Mouse (Mus musculus) left cerebral cortex, adult 2 months (tissue): ENCODE results near the gene Zfp992. TPM values are rescaled to one million over a fixed set of nuclear protein-coding genes. Genes with fewer than 3 reads are reported as not detected.
"Not testable (repeated sequence)": the region's sequence is repeated elsewhere in the genome, so short reads cannot be mapped to it uniquely, and the experiment has no call there.

Experiments
- DNase-seq, 2 experiments: peaks; one replicate each; pipeline ENCODE4 v3.0.0; 2021 to 2022; ENCODE audit warnings: low spot score in 2 of 2, mixed read lengths in 1 of 2; ENCODE audit errors: extremely low spot score in 1 of 2
- H3K27ac ChIP-seq: fragments of 200-600 bp; 2 replicates; pipeline ENCODE4 v1.8.1; 2022
- H3K4me3 ChIP-seq: fragments of 200-600 bp; 2 replicates; pipeline ENCODE4 v1.8.1; 2022
- CTCF ChIP-seq: fragments of 200-600 bp; IDR thresholded peaks from 2 replicates; pipeline ENCODE4 v1.8.1; 2022; ENCODE audit warnings: antibody characterized with exemption, mild to moderate bottlenecking, moderate library complexity
- intact Hi-C: fragments of 180-260 bp; cut with DNase I; formaldehyde crosslinking; loops from one replicate; pipeline ENCODE4 v1.15.1; 2025
- long read RNA-seq, 2 experiments: library from polyadenylated mRNA; stranded (forward); transcript quantifications; one replicate each; pipeline ENCODE4 v2.0.0; 2021; ENCODE audit warnings: borderline mapping rate in 2 of 2
- total RNA-seq, 2 experiments: library from RNA; stranded (reverse); gene quantifications; 2 replicates each; pipeline ENCODE4 v1.2.3; 2021

The Zfp992 gene
- 1 to 10 TPM; 2.9 TPM for total RNA-seq
- long read RNA-seq, experiment 1, partial matches to known transcripts, result 0 of 3 reads
- long read RNA-seq, experiment 1, other reads (novel, unspliced or antisense), result 3 of 3 reads
- long read RNA-seq, experiment 2, partial matches to known transcripts, result 0 of 3 reads
- long read RNA-seq, experiment 2, other reads (novel, unspliced or antisense), result 3 of 3 reads

DNA sequence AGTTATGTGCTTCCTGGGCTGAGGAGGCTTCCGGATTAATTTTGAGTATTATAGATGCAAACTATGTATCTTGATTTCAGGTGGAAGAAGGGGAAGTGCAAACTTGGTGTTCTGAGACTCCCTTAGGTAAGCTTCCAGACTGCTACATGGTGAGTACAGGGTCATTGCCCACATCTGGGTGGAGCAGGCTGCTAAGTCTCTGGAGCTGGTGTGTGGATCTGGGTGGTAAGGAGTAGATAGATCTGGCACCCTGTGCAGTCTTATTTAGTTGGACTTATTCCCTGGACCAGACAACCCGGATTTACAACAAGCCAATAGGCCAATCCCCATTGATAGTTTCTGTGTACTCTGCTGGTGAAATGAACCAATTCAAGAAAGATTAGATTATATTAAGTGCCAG is at the start of gene Zfp992:
TSS of gene Zfp992 (plus strand) at position 74 of the 400 bp plus-strand sequence.
- DNase-seq, intact Hi-C loops, H3K27ac ChIP-seq, H3K4me3 ChIP-seq: not testable (repeated sequence)

DNA sequence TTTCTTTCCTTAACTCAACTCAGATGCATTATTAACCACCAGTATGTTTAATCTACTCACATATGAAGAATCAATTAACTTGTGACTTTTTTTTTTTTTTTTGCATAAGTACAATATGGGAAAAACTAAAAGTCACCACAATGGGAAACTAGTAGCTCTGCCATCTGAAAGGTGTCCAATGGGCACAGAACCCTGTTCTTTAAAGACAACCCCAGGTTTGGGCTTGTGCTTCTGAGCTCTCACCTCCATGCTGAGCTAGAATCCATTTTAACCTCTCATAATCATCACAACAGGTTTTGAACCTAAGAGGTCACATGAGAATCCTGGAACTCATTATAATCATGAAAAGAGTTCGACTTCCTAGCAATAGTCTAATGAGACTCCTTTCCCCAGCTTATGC is 19.4 kb upstream of the Zfp992 start:
- DNase-seq, H3K4me3 ChIP-seq, intact Hi-C loops, H3K27ac ChIP-seq: not testable (repeated sequence)

GRCm38 (mm10) chr4:146430876-146431275 is 17.9 kb upstream of the Zfp992 start:
- intact Hi-C loops, H3K4me3 ChIP-seq, DNase-seq, H3K27ac ChIP-seq: not testable (repeated sequence)

GRCm38 (mm10) chr4:146435539-146435938 is 13.3 kb upstream of the Zfp992 start:
- H3K4me3 ChIP-seq, DNase-seq, intact Hi-C loops, H3K27ac ChIP-seq: not testable (repeated sequence)

GRCm38 (mm10) chr4:146437256-146437655 is 11.6 kb upstream of the Zfp992 start:
- intact Hi-C loops, DNase-seq, H3K4me3 ChIP-seq, H3K27ac ChIP-seq: not testable (repeated sequence)

- DNase-seq, H3K4me3 ChIP-seq, intact Hi-C loops, H3K27ac ChIP-seq: not testable (repeated sequence)
Observed at GRCm38 (mm10) chr4:146444345-146444744, 4.5 kb upstream of the Zfp992 start.

DNA sequence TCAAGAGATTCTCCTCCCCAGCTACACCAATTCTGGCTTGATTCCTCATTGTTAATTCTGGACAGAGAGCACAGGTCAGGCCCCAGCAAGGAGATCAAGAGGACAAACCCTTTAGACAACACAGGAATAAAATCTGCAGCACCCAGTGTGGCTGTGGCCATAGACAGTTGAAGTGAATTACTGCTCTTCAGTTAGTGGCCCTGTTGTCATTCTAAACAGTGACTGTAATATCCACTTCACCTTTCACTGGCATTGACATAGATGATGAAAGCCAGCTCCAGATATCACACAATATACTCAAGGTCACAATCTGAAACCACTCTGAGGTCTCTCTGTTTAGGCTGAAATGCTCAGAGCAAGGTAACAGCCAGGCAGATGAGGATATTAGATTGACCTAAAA is 3.7 kb upstream of the Zfp992 start:
- H3K27ac ChIP-seq, DNase-seq, H3K4me3 ChIP-seq, intact Hi-C loops: not testable (repeated sequence)

DNA sequence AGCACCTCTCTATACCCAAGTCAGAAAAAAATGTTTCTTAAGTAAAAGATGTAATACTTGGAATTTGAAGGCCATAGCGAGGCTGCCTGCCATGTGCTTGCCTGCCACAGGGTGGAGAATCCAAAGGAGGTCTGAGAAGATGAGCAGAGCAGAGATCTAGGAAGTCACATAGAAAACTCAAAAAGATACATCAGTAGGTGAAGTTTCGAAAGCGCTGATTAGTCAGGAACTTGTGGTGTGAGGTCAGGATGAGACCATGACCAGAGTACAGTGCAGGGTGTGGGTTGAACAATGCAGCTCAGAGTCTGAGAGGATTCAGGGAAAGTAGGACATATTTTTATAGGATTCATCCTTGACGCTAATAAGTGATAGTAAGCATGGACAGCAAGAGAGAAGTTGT is 2.7 kb upstream of the Zfp992 start:
- DNase-seq, intact Hi-C loops, H3K4me3 ChIP-seq, H3K27ac ChIP-seq: not testable (repeated sequence)

DNA sequence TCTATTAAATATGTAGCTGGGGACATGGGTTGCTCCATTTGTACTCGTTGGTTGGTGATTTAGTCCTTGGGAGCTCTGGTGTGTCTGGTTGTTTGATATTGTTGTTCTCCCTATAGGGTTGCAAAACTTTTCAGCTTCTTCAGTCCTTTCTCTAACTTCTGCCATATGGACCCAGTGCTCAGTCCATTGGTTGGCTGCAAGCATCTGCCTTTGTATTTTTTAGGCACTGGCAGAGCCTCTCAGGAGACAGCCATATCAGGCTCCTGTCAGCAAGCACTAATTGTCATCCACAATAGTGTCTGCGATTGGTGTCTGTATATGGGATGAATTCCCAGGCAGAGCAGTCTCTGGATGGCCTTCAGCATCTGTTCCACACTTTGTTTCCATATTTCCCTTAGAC is 1.8 kb upstream of the Zfp992 start:
- H3K4me3 ChIP-seq, DNase-seq, H3K27ac ChIP-seq, intact Hi-C loops: not testable (repeated sequence)

- DNase-seq, intact Hi-C loops, H3K4me3 ChIP-seq, H3K27ac ChIP-seq: not testable (repeated sequence)
Observed at GRCm38 (mm10) chr4:146449711-146450110, 888 bp downstream of the Zfp992 start.

- DNase-seq, H3K4me3 ChIP-seq, H3K27ac ChIP-seq, intact Hi-C loops: not testable (repeated sequence)
Observed at GRCm38 (mm10) chr4:146452576-146452975, 3.8 kb downstream of the Zfp992 start.

DNA sequence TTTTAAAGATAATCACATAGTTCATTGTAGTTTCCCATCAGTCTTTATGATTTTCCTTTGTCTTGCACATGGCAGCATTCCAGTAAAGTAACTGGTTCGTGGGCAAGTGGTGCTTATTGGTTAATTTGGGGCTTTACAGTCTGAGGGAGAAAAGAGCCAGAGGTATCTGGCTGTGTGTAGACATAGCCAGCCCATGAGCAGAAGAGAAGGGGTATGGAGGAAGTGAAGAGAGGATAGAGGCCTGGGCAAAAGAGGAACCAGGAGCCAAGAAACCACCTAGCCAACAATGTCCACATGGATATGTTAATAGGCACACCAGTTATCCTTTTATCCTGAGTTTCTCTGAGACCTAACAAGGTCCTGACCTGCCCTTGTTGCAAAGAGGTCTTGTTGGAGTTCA is 5.3 kb downstream of the Zfp992 start:
- H3K4me3 ChIP-seq, H3K27ac ChIP-seq, intact Hi-C loops, DNase-seq: not testable (repeated sequence)

GRCm38 (mm10) chr4:146454896-146455295 is 6.1 kb downstream of the Zfp992 start:
- no peak for TF ChIP-seq CTCF
- intact Hi-C loops, result no loop called here
- H3K4me3 ChIP-seq, result no peak overlapping the region
- H3K27ac ChIP-seq, result no peak overlapping the region
- DNase-seq, result no peak

DNA sequence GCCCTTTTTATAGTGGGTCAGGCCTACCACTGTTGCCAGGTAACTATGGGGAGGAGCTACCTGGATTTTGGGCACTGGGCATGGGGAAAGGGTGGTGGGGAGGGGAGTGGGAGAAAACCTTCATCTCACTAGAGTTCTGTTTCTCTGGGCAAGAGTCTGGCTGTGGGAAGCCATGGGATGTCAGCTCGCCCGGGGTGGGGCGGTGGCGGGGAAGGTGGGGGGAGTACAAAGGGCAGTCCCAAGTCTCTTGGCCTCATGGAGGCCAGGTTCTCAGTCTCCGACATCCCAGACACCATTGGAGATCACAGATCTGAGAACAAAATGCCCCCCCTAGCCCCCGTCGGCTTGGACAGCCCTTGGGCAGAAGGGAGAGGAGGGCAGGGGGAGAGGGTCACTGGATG is 6.5 kb downstream of the Zfp992 start:
- no peak for TF ChIP-seq CTCF
- intact Hi-C loops, result no loop called here
- H3K4me3 ChIP-seq, result no peak overlapping the region
- no peak overlapping the region for H3K27ac ChIP-seq
- DNase-seq, result no peak
